Comparison of ENCODE assay signal across 11 mouse cellular contexts in the genomic region with DNA sequence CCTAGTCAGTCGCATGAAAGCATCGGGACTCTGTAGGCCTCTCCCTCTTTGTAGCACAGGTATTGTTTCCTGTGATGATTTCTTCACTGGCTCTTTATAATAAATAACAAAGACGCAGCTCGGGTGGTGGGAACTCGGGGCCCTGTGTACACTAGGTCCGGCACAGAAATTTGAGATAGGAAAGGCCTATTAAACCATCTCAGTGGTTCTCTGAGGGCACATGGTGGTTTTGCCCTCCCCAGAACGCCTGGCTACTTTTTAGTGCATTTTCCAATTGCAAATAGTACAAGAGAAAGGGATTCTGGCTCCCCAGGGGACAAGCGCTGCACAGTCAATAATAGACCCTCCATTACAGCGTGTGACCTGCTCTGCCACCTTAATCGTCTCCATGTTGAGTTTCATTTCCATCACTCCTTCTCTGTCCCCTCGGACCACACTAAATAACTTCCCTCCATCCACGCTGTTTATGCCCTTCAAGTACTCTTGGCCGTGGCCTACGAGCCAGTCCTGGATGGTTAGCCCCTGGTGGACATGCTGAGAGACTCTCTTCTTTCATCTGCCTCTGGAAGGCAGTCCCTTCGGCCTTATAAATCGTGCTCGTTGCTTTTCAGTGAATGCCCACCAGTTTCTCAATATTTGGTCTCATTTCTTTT. TPM values are rescaled to one million over a fixed set of nuclear protein-coding genes. Genes with fewer than 3 reads are reported as not detected.
DNase-seq lines count a peak whose midpoint lies in the region; ATAC-seq and TF ChIP-seq lines count a peak whose summit lies in the region.
"Had no signal": no experiment of that assay in that cellular context is flagged by ENCODE, and none has a peak within 500 bp of the region (broad histone marks: within the 10 kb centered on the region; RNA-seq: fewer than 3 reads in every experiment).

No protein-coding gene starts in this region.

- H3K27me3 ChIP-seq in forebrain, embryonic 10.5 days (ENCODE audit: poor library complexity, severe bottlenecking) = no peaks in the 10 kb centered on the region
- no peaks in the 10 kb centered on the region for H3K27me3 ChIP-seq in forebrain, embryonic 12.5 days
- no peaks in the 10 kb centered on the region for H3K27me3 ChIP-seq in liver, embryonic 11.5 days (replicated peaks; ENCODE audit: control insufficient read depth, insufficient read depth, low read length)
- no peaks in the 10 kb centered on the region for H3K27me3 ChIP-seq in limb, embryonic 10.5 days (ENCODE audit: low read depth, poor library complexity, severe bottlenecking)
- no peaks in the 10 kb centered on the region for H3K27me3 ChIP-seq in midbrain, embryonic 14.5 days (ENCODE audit: control insufficient read depth, insufficient read depth, low read length)
- no peaks in the 10 kb centered on the region for H3K27me3 ChIP-seq in lung, postnatal 0 days (replicated peaks; ENCODE audit: insufficient read depth, low read length)

- H3K4me1 ChIP-seq in forebrain, embryonic 10.5 days = peaks cover 17% of the 10 kb centered on the region
- H3K4me1 ChIP-seq in forebrain, embryonic 12.5 days = peaks cover 15% of the 10 kb centered on the region
- peaks cover 30% of the 10 kb centered on the region for H3K4me1 ChIP-seq in liver, embryonic 11.5 days (replicated peaks; ENCODE audit: control insufficient read depth, insufficient read depth, low read length)
- peaks cover 13% of the 10 kb centered on the region for H3K4me1 ChIP-seq in limb, embryonic 10.5 days
- H3K4me1 ChIP-seq in midbrain, embryonic 14.5 days (ENCODE audit: control insufficient read depth, insufficient read depth, low read length) = peaks cover 12% of the 10 kb centered on the region; the same call in 1 of the 2 replicates
- H3K4me1 ChIP-seq in lung, postnatal 0 days (ENCODE audit: insufficient read depth, low read depth, low read length) = no peaks in the 10 kb centered on the region; the same call in 1 of the 2 replicates

- no peak overlapping the region for H3K4me2 ChIP-seq in forebrain, embryonic 12.5 days
- H3K4me2 ChIP-seq in liver, embryonic 11.5 days = peak overlapping the region; percentile 56
- peak overlapping the region; percentile 30 for H3K4me2 ChIP-seq in midbrain, embryonic 14.5 days (ENCODE audit: low read length)
- no peak overlapping the region for H3K4me2 ChIP-seq in lung, postnatal 0 days (replicated peaks; ENCODE audit: low read depth, low read length)

- no peaks in the 10 kb centered on the region for H3K36me3 ChIP-seq in forebrain, embryonic 10.5 days (replicated peaks)
- H3K36me3 ChIP-seq in forebrain, embryonic 12.5 days (replicated peaks) = no peaks in the 10 kb centered on the region
- no peaks in the 10 kb centered on the region for H3K36me3 ChIP-seq in liver, embryonic 11.5 days (ENCODE audit: control insufficient read depth, insufficient read depth, low read length)
- no peaks in the 10 kb centered on the region for H3K36me3 ChIP-seq in limb, embryonic 10.5 days
- no peaks in the 10 kb centered on the region for H3K36me3 ChIP-seq in midbrain, embryonic 14.5 days (ENCODE audit: control insufficient read depth, insufficient read depth, low read length)
- H3K36me3 ChIP-seq in lung, postnatal 0 days (ENCODE audit: insufficient read depth, low read length) = no peaks in the 10 kb centered on the region

- H3K4me3 ChIP-seq in forebrain, embryonic 10.5 days = no peak overlapping the region
- no peak overlapping the region for H3K4me3 ChIP-seq in forebrain, embryonic 12.5 days (replicated peaks)
- H3K4me3 ChIP-seq in liver, embryonic 11.5 days (ENCODE audit: low read depth, low read length) = no peak overlapping the region
- no peak overlapping the region for H3K4me3 ChIP-seq in limb, embryonic 10.5 days
- H3K4me3 ChIP-seq in midbrain, embryonic 14.5 days (replicated peaks; ENCODE audit: low read depth, low read length) = no peak overlapping the region
- H3K4me3 ChIP-seq in lung, postnatal 0 days (ENCODE audit: low read depth, low read length) = no peak overlapping the region

- WGBS in forebrain, embryonic 10.5 days = 85% methylated on average over 17 of the region's 17 CpGs
- WGBS in forebrain, embryonic 12.5 days = 69% methylated on average over 17 of the region's 17 CpGs
- 88% methylated on average over 17 of the region's 17 CpGs for WGBS in liver, embryonic 11.5 days
- 89% methylated on average over 17 of the region's 17 CpGs for WGBS in limb, embryonic 10.5 days
- WGBS in midbrain, embryonic 14.5 days = 73% methylated on average over 17 of the region's 17 CpGs
- 87% methylated on average over 17 of the region's 17 CpGs for WGBS in lung, postnatal 0 days

- H3K9me3 ChIP-seq in forebrain, embryonic 10.5 days = no peaks in the 10 kb centered on the region
- no peaks in the 10 kb centered on the region for H3K9me3 ChIP-seq in forebrain, embryonic 12.5 days
- no peaks in the 10 kb centered on the region for H3K9me3 ChIP-seq in liver, embryonic 11.5 days (ENCODE audit: control insufficient read depth, low read length)
- H3K9me3 ChIP-seq in limb, embryonic 10.5 days (replicated peaks) = no peaks in the 10 kb centered on the region
- no peaks in the 10 kb centered on the region for H3K9me3 ChIP-seq in midbrain, embryonic 14.5 days (ENCODE audit: control insufficient read depth, low read length)
- no peaks in the 10 kb centered on the region for H3K9me3 ChIP-seq in lung, postnatal 0 days (ENCODE audit: low read length)

- no peak for ATAC-seq in forebrain, embryonic 12.5 days (ENCODE audit: low FRiP score)
- ATAC-seq in liver, embryonic 11.5 days (replicated peaks; ENCODE audit: low FRiP score) = no peak
- ATAC-seq in midbrain, embryonic 14.5 days (ENCODE audit: low FRiP score, low TSS enrichment) = no peak
- no peak for ATAC-seq in lung, postnatal 0 days

- no peak for DNase-seq in forebrain, embryonic 10.5 days (ENCODE audit: extremely low spot score, low spot score)
- no peak for DNase-seq in liver, embryonic 11.5 days (ENCODE audit: low spot score)
- DNase-seq in liver = no peak
- no peak for DNase-seq in limb, embryonic 10.5 days (ENCODE audit: low spot score)
- DNase-seq in midbrain, embryonic 14.5 days = no peak
- no peak for DNase-seq in layer of hippocampus, adult 8-10 months (ENCODE audit: low spot score in 2 of 2)
- DNase-seq in lung, postnatal 0 days (ENCODE audit: low spot score) = no peak
- DNase-seq: cerebellum, postnatal 36 days; heart, postnatal 14 days; kidney, adult 2 months had no signal

- H3K27ac ChIP-seq in forebrain, embryonic 10.5 days = peak overlapping the region; percentile 8; the same call in 1 of the 2 replicates
- no peak overlapping the region for H3K27ac ChIP-seq in forebrain, embryonic 12.5 days
- peak overlapping the region; percentile 78 for H3K27ac ChIP-seq in liver, embryonic 11.5 days (ENCODE audit: low read depth, low read length)
- peak overlapping the region; percentile 44; the same call in 1 of the 2 replicates for H3K27ac ChIP-seq in limb, embryonic 10.5 days
- peak overlapping the region; percentile 52 for H3K27ac ChIP-seq in midbrain, embryonic 14.5 days (replicated peaks; ENCODE audit: low read depth, low read length)
- H3K27ac ChIP-seq in lung, postnatal 0 days (ENCODE audit: low read length) = no peak overlapping the region

- TF ChIP-seq EP300 in lung, postnatal 0 days (IDR thresholded peaks at IDR 0.05) = no peak

- TF ChIP-seq CTCF in lung, postnatal 0 days (IDR thresholded peaks at IDR 0.05) = no peak

- no peak overlapping the region for H3K9ac ChIP-seq in forebrain, embryonic 12.5 days
- H3K9ac ChIP-seq in liver, embryonic 11.5 days (ENCODE audit: low read depth, low read length) = peak overlapping the region; percentile 28
- H3K9ac ChIP-seq in midbrain, embryonic 14.5 days (replicated peaks; ENCODE audit: low read length) = no peak overlapping the region
- no peak overlapping the region for H3K9ac ChIP-seq in lung, postnatal 0 days (replicated peaks; ENCODE audit: low read depth)

RNA-seq across cellular contexts. Expression of gene Glcci1, which starts 22.9 kb away (rescaled TPM):
- polyA plus RNA-seq in forebrain, embryonic 10.5 days (2016; fragmentation: Nextera tagmentation; extraction: Ambion mirVana) = 5.8 and 6.6 TPM in 2 replicates
- polyA plus RNA-seq in forebrain, embryonic 12.5 days (2016; fragmentation: Nextera tagmentation; extraction: Ambion mirVana) = 18.8 and 22.0 TPM in 2 replicates
- 3.8 and 3.9 TPM in 2 replicates for polyA plus RNA-seq in liver, embryonic 11.5 days (2014; fragmentation: Nextera tagmentation; extraction: Ambion mirVana)
- polyA plus RNA-seq in limb, embryonic 10.5 days (2016; fragmentation: Nextera tagmentation; extraction: Ambion mirVana) = 11.0 and 16.3 TPM in 2 replicates
- polyA plus RNA-seq in midbrain, embryonic 14.5 days (2014; fragmentation: Nextera tagmentation; extraction: Ambion mirVana) = 14.1 and 15.1 TPM in 2 replicates
- 100 to 1,000 TPM in 1 of 4 experiments, 10 to 100 TPM in 3; 86.4 to 114 (median 93.2) TPM for total RNA-seq in layer of hippocampus, adult 8-10 months (2022)
- 7.1 and 7.7 TPM in 2 replicates for polyA plus RNA-seq in lung, postnatal 0 days (2015; fragmentation: Nextera tagmentation; extraction: Ambion mirVana)

Comparison
In these comparisons a context has a peak if more than half of its experiments do, and no peak if none do; other contexts are left out.
1. H3K27ac ChIP-seq: peak in forebrain, embryonic 10.5 days (single experiment), liver, embryonic 11.5 days (single experiment), limb, embryonic 10.5 days (single experiment) and midbrain, embryonic 14.5 days (single experiment); none in forebrain, embryonic 12.5 days (single experiment) and lung, postnatal 0 days (single experiment).
2. H3K4me2 ChIP-seq: peak in liver, embryonic 11.5 days (single experiment) and midbrain, embryonic 14.5 days (single experiment); none in forebrain, embryonic 12.5 days (single experiment) and lung, postnatal 0 days (single experiment).